Mouse (Mus musculus): ENCODE results near the gene Shcbp1. TPM values are rescaled to one million over a fixed set of nuclear protein-coding genes. Genes with fewer than 3 reads are reported as not detected.

Gene Shcbp1
- total RNA-seq (2012; rRNA removed): 31.0 and 40.2 TPM in 2 replicates

DNA sequence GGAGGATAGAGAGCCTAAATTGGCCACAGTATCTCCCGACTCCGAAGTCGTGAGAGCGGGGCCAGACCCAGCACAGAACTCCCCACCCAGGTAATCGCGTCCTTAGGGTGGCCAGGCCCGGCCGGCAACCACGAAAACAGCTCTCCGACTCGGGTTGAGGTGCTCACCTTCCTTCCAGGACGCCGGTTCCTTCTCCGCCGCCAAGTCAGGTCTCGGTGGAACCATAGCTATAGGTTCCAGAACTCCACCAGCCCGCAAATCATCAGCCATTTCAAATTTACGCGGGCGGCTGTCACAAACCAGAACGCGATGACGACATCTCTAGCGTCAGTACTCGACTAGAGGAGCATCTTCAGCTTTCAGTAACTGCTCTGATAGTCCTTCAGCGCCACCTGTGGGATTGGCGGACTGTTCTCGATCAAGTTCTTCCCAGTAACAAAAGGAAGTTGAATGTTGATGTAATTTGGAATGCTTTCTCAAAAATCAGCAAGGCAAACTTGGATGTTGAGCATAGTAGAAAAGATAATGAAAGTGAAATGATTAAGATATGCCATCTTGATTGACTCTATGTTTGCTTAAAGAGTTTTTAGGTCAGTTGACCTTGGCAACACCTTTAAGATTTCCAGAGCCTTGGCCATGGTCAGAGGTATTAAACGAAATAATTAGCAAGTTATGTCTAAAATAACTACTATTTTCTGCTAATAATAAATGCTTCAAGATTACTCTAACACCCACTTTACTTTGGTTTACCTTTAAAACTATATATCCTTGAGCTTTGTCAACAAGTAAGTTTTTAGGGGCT lies at the start of gene Shcbp1:
Gene Shcbp1, minus strand, starts transcription at position 314 of the 802 bp plus-strand sequence.
- in situ Hi-C loops (cut with MboI; ENCODE audit: low sequenced_read_pairs in 2 of 2, unreplicated experiment in 2 of 2): no loop called here
- Histone ChIP-seq H3K9me3 (ENCODE audit: control insufficient read depth, insufficient read depth, low read depth, low read length) (no peaks in the 10 kb centered on the region), H3K36me3 (ENCODE audit: control insufficient read depth, insufficient read depth, low read length, poor library complexity, severe bottlenecking) (no peaks in the 10 kb centered on the region), H3K4me1 (ENCODE audit: control insufficient read depth in 2 of 2, insufficient read depth in 2 of 2, low read length in 2 of 2, poor library complexity in 1 of 2) (peaks cover 0 to 4% of the 10 kb centered on the region in 2 experiments; a peak in 1 of 4 replicates), H3K27ac (ENCODE audit: insufficient read depth, low read depth, low read length, poor library complexity, severe bottlenecking) (no peak within 1 kb of the TSS), H3K4me3 (ENCODE audit: insufficient read depth in 1 of 2, low read depth in 1 of 2, low read length in 2 of 2, poor library complexity in 1 of 2, severe bottlenecking in 1 of 2) (peak within 1 kb of the TSS; percentile 82 to 92), H3K9ac (ENCODE audit: insufficient read depth, low read depth, low read length, poor library complexity, severe bottlenecking) (peak within 1 kb of the TSS; percentile 82)
- TF ChIP-seq CHD2 (IDR thresholded peaks at IDR 0.05; ENCODE audit: low read depth, low read length): no peak
- TF ChIP-seq ZC3H11A (IDR thresholded peaks at IDR 0.05; ENCODE audit: borderline replicate concordance, low read depth, low read length): no peak
- 0 out of 2 replicates have a peak, but pooled peaks have one; percentile 38 for TF ChIP-seq HCFC1 (IDR thresholded peaks at IDR 0.05; ENCODE audit: borderline replicate concordance, insufficient read depth, low read length)
- TF ChIP-seq ZNF384 (IDR thresholded peaks at IDR 0.05; ENCODE audit: low read depth, low read length): no peak
- DNase-seq (ENCODE audit: low read depth, low spot score): peak; percentile 92

DNA sequence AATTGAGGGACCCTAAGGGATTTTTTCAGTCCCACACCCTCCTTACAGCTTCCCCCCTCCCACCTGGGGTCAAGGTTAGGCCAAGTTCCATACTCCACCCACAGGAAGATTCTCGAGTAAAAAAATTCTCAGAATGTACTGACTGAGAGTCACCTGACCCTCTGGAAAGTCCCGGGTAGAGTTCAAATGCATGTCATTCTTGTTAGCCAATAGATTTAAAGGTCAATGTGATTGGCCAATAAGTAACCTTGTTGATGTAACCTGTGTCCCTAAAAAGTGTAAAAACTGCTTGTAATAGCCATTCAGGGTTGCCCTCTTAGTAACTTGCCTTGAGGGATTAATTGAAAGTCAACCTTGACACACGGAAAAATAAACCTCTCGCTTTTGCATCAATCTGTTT lies 29.5 kb upstream of the Shcbp1 start:
- no peak overlapping the region for H3K9ac ChIP-seq (ENCODE audit: insufficient read depth, low read depth, low read length, poor library complexity, severe bottlenecking)
- DNase-seq (ENCODE audit: low read depth, low spot score): no peak
- TF ChIP-seq ZC3H11A (IDR thresholded peaks at IDR 0.05; ENCODE audit: borderline replicate concordance, low read depth, low read length) (no peak), CHD2 (IDR thresholded peaks at IDR 0.05; ENCODE audit: low read depth, low read length) (no peak), MAFK (IDR thresholded peaks at IDR 0.05; ENCODE audit: insufficient read depth, low read depth, low read length) (no peak), ZNF384 (IDR thresholded peaks at IDR 0.05; ENCODE audit: low read depth, low read length) (no peak), HCFC1 (IDR thresholded peaks at IDR 0.05; ENCODE audit: borderline replicate concordance, insufficient read depth, low read length) (no peak)
- H3K4me1 ChIP-seq (ENCODE audit: control insufficient read depth in 2 of 2, insufficient read depth in 2 of 2, low read length in 2 of 2, poor library complexity in 1 of 2): no peaks in the 10 kb centered on the region
- H3K9me3 ChIP-seq (ENCODE audit: control insufficient read depth, insufficient read depth, low read depth, low read length): no peaks in the 10 kb centered on the region
- H3K4me3 ChIP-seq (ENCODE audit: insufficient read depth in 1 of 2, low read depth in 1 of 2, low read length in 2 of 2, poor library complexity in 1 of 2, severe bottlenecking in 1 of 2): no peak overlapping the region
- no peaks in the 10 kb centered on the region for H3K36me3 ChIP-seq (ENCODE audit: control insufficient read depth, insufficient read depth, low read length, poor library complexity, severe bottlenecking)
- H3K27ac ChIP-seq (ENCODE audit: insufficient read depth, low read depth, low read length, poor library complexity, severe bottlenecking): no peak overlapping the region
- in situ Hi-C loops (cut with MboI; ENCODE audit: low sequenced_read_pairs in 2 of 2, unreplicated experiment in 2 of 2): no loop called here

DNA sequence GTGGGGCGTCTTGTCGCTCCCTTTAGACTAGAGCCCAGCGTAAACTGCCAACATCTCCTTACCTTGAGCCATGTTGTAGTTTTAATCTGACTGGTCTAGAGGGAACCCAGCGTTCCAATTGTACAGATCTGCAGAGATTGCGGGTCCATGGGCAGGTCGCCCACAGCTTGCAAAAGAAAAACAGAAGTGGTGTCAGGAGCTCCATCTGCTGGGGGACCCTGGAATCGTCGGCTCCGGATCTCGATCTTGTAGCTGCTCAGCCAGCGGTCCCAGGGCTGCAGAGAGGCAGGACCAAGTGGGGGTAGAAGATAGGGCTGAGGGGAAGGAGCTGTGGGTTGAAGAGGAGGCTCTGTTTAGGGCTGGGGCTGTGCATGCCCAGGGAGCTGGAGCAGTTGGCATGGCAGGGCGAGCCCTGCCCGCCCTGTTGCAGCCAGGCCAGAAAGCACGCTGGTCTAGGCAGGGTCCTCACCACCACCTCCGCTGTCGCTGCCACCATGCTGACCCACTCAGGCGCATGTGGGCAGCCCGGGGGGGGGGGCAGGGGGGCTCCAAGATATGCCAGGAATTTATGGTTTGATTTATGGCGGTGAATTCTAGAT lies 21.3 kb upstream of the Shcbp1 start:
- H3K9me3 ChIP-seq (ENCODE audit: control insufficient read depth, insufficient read depth, low read depth, low read length): no peaks in the 10 kb centered on the region
- no peaks in the 10 kb centered on the region for H3K36me3 ChIP-seq (ENCODE audit: control insufficient read depth, insufficient read depth, low read length, poor library complexity, severe bottlenecking)
- TF ChIP-seq ZC3H11A (IDR thresholded peaks at IDR 0.05; ENCODE audit: borderline replicate concordance, low read depth, low read length) (peak; percentile 28; the same call in 1 of the 2 replicates), HCFC1 (IDR thresholded peaks at IDR 0.05; ENCODE audit: borderline replicate concordance, insufficient read depth, low read length) (no peak)
- DNase-seq (ENCODE audit: low read depth, low spot score): peak; percentile 72
- H3K9ac ChIP-seq (ENCODE audit: insufficient read depth, low read depth, low read length, poor library complexity, severe bottlenecking): peak overlapping the region; percentile 38; the same call in 1 of the 2 replicates
- no peaks in the 10 kb centered on the region for H3K4me1 ChIP-seq (ENCODE audit: control insufficient read depth in 2 of 2, insufficient read depth in 2 of 2, low read length in 2 of 2, poor library complexity in 1 of 2)
- no peak overlapping the region for H3K27ac ChIP-seq (ENCODE audit: insufficient read depth, low read depth, low read length, poor library complexity, severe bottlenecking)
- H3K4me3 ChIP-seq (ENCODE audit: insufficient read depth in 1 of 2, low read depth in 1 of 2, low read length in 2 of 2, poor library complexity in 1 of 2, severe bottlenecking in 1 of 2): peak overlapping the region; percentile 45 to 61; a peak in 3 of 4 replicates
- in situ Hi-C loops (cut with MboI; ENCODE audit: low sequenced_read_pairs in 2 of 2, unreplicated experiment in 2 of 2): no loop called here

DNA sequence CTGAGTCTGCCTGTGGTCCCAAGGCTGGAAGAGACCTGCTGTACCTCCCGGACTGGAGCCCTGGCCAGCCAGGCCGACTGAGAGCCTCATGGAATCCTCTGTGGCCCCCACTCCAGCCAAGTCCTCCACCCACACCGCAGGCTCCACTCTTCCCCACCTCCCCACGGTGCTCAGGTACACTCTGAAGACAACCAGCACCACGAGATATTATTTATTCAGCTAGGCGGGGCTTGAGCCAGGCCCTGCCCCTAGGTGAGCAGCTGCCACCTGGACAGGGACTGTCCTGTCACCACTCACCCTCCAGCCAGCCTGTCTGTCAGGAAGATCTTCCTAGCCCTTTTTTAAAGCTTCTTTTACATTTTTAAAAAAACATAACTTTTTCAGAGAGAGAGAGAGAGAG lies 1.1 kb downstream of the Shcbp1 start:
- H3K9ac ChIP-seq (ENCODE audit: insufficient read depth, low read depth, low read length, poor library complexity, severe bottlenecking): peak overlapping the region; percentile 70
- in situ Hi-C loops (cut with MboI; ENCODE audit: low sequenced_read_pairs in 2 of 2, unreplicated experiment in 2 of 2): no loop called here
- H3K9me3 ChIP-seq (ENCODE audit: control insufficient read depth, insufficient read depth, low read depth, low read length): no peaks in the 10 kb centered on the region
- H3K4me3 ChIP-seq (ENCODE audit: insufficient read depth in 1 of 2, low read depth in 1 of 2, low read length in 2 of 2, poor library complexity in 1 of 2, severe bottlenecking in 1 of 2): peak overlapping the region; percentile 48 to 92
- no peak overlapping the region for H3K27ac ChIP-seq (ENCODE audit: insufficient read depth, low read depth, low read length, poor library complexity, severe bottlenecking)
- no peaks in the 10 kb centered on the region for H3K36me3 ChIP-seq (ENCODE audit: control insufficient read depth, insufficient read depth, low read length, poor library complexity, severe bottlenecking)
- TF ChIP-seq CHD2 (IDR thresholded peaks at IDR 0.05; ENCODE audit: low read depth, low read length): no peak
- TF ChIP-seq ZNF384 (IDR thresholded peaks at IDR 0.05; ENCODE audit: low read depth, low read length): no peak
- DNase-seq (ENCODE audit: low read depth, low spot score): no peak
- peaks cover 0 to 4% of the 10 kb centered on the region in 2 experiments; a peak in 1 of 4 replicates for H3K4me1 ChIP-seq (ENCODE audit: control insufficient read depth in 2 of 2, insufficient read depth in 2 of 2, low read length in 2 of 2, poor library complexity in 1 of 2)

Data from ES-E14 (cell line).